Mouse (Mus musculus) liver, adult 2 months (tissue): ENCODE results near the gene Tgfa. TPM values are rescaled to one million over a fixed set of nuclear protein-coding genes. Genes with fewer than 3 reads are reported as not detected.
A peak's percentile ranks its signal among the peaks of the same experiment; 100 is the strongest.

ENCODE experiments used
- DNase-seq: peaks from one replicate; pipeline ENCODE4 v3.0.0-alpha.2; 2011; ENCODE audit warnings: low read depth, low spot score; ENCODE audit errors: extremely low read depth
- H3K27ac ChIP-seq: fragments of 200-500 bp; replicated peaks from 2 replicates; pipeline ENCODE4 v1.5.1; 2012; ENCODE audit warnings: low read depth, mild to moderate bottlenecking, control low read depth, inconsistent platforms, low read length; ENCODE audit not compliant: insufficient read depth
- H3K27me3 ChIP-seq: fragments of 200-500 bp; 2 replicates; pipeline ENCODE4 v1.6.1; 2012; ENCODE audit warnings: mild to moderate bottlenecking, moderate library complexity, low read length, inconsistent platforms; ENCODE audit not compliant: control insufficient read depth, insufficient read depth
- H3K36me3 ChIP-seq: fragments of 200-500 bp; 2 replicates; pipeline ENCODE4 v1.6.1; 2012; ENCODE audit warnings: low read length, inconsistent platforms; ENCODE audit not compliant: control insufficient read depth, insufficient read depth
- H3K4me1 ChIP-seq: fragments of 200-500 bp; 2 replicates; pipeline ENCODE4 v1.6.1; 2011; ENCODE audit warnings: low read length; ENCODE audit not compliant: control insufficient read depth, insufficient read depth
- H3K4me3 ChIP-seq: fragments of 200-500 bp; 2 replicates; pipeline ENCODE4 v1.5.1; 2011; ENCODE audit warnings: low read depth, mild to moderate bottlenecking, control low read depth, low read length, moderate library complexity; ENCODE audit not compliant: insufficient read depth
- H3K79me2 ChIP-seq: fragments of 200-500 bp; 2 replicates; pipeline ENCODE4 v1.6.1; 2012; ENCODE audit warnings: inconsistent platforms, mild to moderate bottlenecking, low read length, moderate library complexity; ENCODE audit not compliant: control insufficient read depth, insufficient read depth
- H3K9ac ChIP-seq: fragments of 200-500 bp; 2 replicates; pipeline ENCODE4 v1.6.1; 2012; ENCODE audit warnings: low read depth, mild to moderate bottlenecking, control low read depth, inconsistent platforms, low read length
- CTCF ChIP-seq: fragments of 200-500 bp; IDR thresholded peaks from 2 replicates; pipeline ENCODE4 v1.5.1; 2011; ENCODE audit warnings: low read depth, low read length, control low read depth
- POLR2A ChIP-seq: fragments of 200-500 bp; IDR thresholded peaks from 2 replicates; pipeline ENCODE4 v1.6.1; 2011; ENCODE audit warnings: low read length, control low read depth; ENCODE audit not compliant: insufficient read depth; ENCODE audit errors: extremely low read depth
- WGBS: fragments of 180-500 bp; shearing (Covaris S2); methylation state at CpG from one replicate; pipeline ENCODE4 v1.1.7; 2018; 5-methylcytosine and 5-hydroxymethylcytosine counted together
- polyA plus RNA-seq: library from polyadenylated mRNA; depleted of rRNA; stranded (reverse); fragments of >200 nt; gene quantifications from 2 replicates; pipeline ENCODE4 v1.2.3, GENCODE M21; 2012
- total RNA-seq: library from RNA; depleted of rRNA; stranded (reverse); fragments of >200 nt; gene quantifications from 2 replicates; pipeline ENCODE4 v1.2.3, GENCODE M21; 2014

The Tgfa gene
- total and polyA plus RNA-seq, 2 experiments: 6.3 to 13.3 TPM

- DNase-seq: no peak
- no peaks in the 10 kb centered on the region for H3K4me1 ChIP-seq
- H3K27ac ChIP-seq: no peak overlapping the region
- no peaks in the 10 kb centered on the region for H3K79me2 ChIP-seq
- 78% methylated on average over 9 of the region's 9 CpGs for WGBS
- no peaks in the 10 kb centered on the region for H3K36me3 ChIP-seq
- no peak overlapping the region for H3K4me3 ChIP-seq
- no peaks in the 10 kb centered on the region for H3K27me3 ChIP-seq
- TF ChIP-seq CTCF: no peak
- TF ChIP-seq POLR2A: no peak
- no peak overlapping the region for H3K9ac ChIP-seq
Measured at GRCm38 (mm10) chr6:86166426-86166825, 28.6 kb upstream of the Tgfa start.

- H3K9ac ChIP-seq: no peak overlapping the region
- H3K27me3 ChIP-seq: no peaks in the 10 kb centered on the region
- no peaks in the 10 kb centered on the region for H3K79me2 ChIP-seq
- TF ChIP-seq CTCF (no peak), POLR2A (no peak)
- no peaks in the 10 kb centered on the region for H3K36me3 ChIP-seq
- DNase-seq: no peak
- WGBS: 85% methylated on average over 5 of the region's 5 CpGs
- H3K4me3 ChIP-seq: no peak overlapping the region
- no peak overlapping the region for H3K27ac ChIP-seq
- H3K4me1 ChIP-seq: no peaks in the 10 kb centered on the region
Measured at GRCm38 (mm10) chr6:86167851-86168250, 27.2 kb upstream of the Tgfa start.

GRCm38 (mm10) chr6:86169166-86169565 lies 25.9 kb upstream of the Tgfa start:
- 80% methylated on average over 4 of the region's 4 CpGs for WGBS
- H3K9ac ChIP-seq: no peak overlapping the region
- H3K4me3 ChIP-seq: no peak overlapping the region
- no peaks in the 10 kb centered on the region for H3K36me3 ChIP-seq
- no peaks in the 10 kb centered on the region for H3K79me2 ChIP-seq
- DNase-seq: no peak
- no peak for TF ChIP-seq CTCF
- TF ChIP-seq POLR2A: no peak
- H3K4me1 ChIP-seq: no peaks in the 10 kb centered on the region
- H3K27ac ChIP-seq: no peak overlapping the region
- no peaks in the 10 kb centered on the region for H3K27me3 ChIP-seq

GRCm38 (mm10) chr6:86176236-86176635 lies 18.8 kb upstream of the Tgfa start:
- Histone ChIP-seq H3K27ac (peak overlapping the region; percentile 56), H3K36me3 (no peaks in the 10 kb centered on the region), H3K27me3 (no peaks in the 10 kb centered on the region), H3K4me1 (peaks cover 16% of the 10 kb centered on the region), H3K9ac (no peak overlapping the region), H3K79me2 (no peaks in the 10 kb centered on the region), H3K4me3 (no peak overlapping the region)
- WGBS: 14% methylated on average over 5 of the region's 5 CpGs
- peak; percentile 99 for DNase-seq
- TF ChIP-seq POLR2A (no peak), CTCF (no peak)

- peak overlapping the region; percentile 56 for H3K27ac ChIP-seq
- WGBS: 20% methylated on average over 6 of the region's 6 CpGs
Measured at GRCm38 (mm10) chr6:86176721-86177120, 18.3 kb upstream of the Tgfa start.

GRCm38 (mm10) chr6:86177331-86177982 lies 17.6 kb upstream of the Tgfa start:
- Histone ChIP-seq H3K4me3 (no peak overlapping the region), H3K79me2 (no peaks in the 10 kb centered on the region), H3K27me3 (no peaks in the 10 kb centered on the region), H3K4me1 (peaks cover 20% of the 10 kb centered on the region), H3K36me3 (no peaks in the 10 kb centered on the region), H3K9ac (no peak overlapping the region), H3K27ac (peak overlapping the region; percentile 56)
- peak; percentile 91 for DNase-seq
- TF ChIP-seq CTCF: no peak
- 72% methylated on average over 9 of the region's 9 CpGs for WGBS

More at GRCm38 (mm10) chr6:86176721-86177120, 18.3 kb upstream of the Tgfa start:
- Histone ChIP-seq H3K27me3 (no peaks in the 10 kb centered on the region), H3K79me2 (no peaks in the 10 kb centered on the region), H3K4me1 (peaks cover 16% of the 10 kb centered on the region), H3K36me3 (no peaks in the 10 kb centered on the region), H3K4me3 (no peak overlapping the region), H3K9ac (no peak overlapping the region)
- no peak for DNase-seq
- TF ChIP-seq CTCF (no peak), POLR2A (no peak)
